Mouse (Mus musculus) forebrain, embryonic 13.5 days (tissue): Measurements from ENCODE around the gene Sec11a. TPM values are rescaled to one million over a fixed set of nuclear protein-coding genes. Genes with fewer than 3 reads are reported as not detected.
"Not testable (repeated sequence)": the region's sequence is repeated elsewhere in the genome, so short reads cannot be mapped to it uniquely, and the experiment has no call there.

Experiments
- ATAC-seq: fragments of 200-750 bp; cut with Nextera tagmentation; 2 replicates; pipeline ENCODE4 v1.8.0; 2017
- H3K27ac ChIP-seq: fragments of 300-500 bp; sonication (generic); 2 replicates; pipeline ENCODE4 v1.5.1; 2015; ENCODE audit warnings: inconsistent platforms, mild to moderate bottlenecking, moderate library complexity
- H3K27me3 ChIP-seq: fragments of 300-500 bp; sonication (generic); 2 replicates; pipeline ENCODE4 v1.6.1; 2015; ENCODE audit warnings: mild to moderate bottlenecking, inconsistent platforms
- H3K36me3 ChIP-seq: fragments of 300-500 bp; sonication (generic); 2 replicates; pipeline ENCODE4 v1.6.1; 2015; ENCODE audit warnings: mild to moderate bottlenecking, inconsistent platforms; ENCODE audit not compliant: poor library complexity, severe bottlenecking
- H3K4me1 ChIP-seq: fragments of 300-500 bp; sonication (generic); 2 replicates; pipeline ENCODE4 v1.6.1; 2015; ENCODE audit warnings: inconsistent platforms
- H3K4me2 ChIP-seq: fragments of 300-500 bp; sonication (generic); 2 replicates; pipeline ENCODE4 v1.6.1; 2015; ENCODE audit warnings: inconsistent platforms, mild to moderate bottlenecking, moderate library complexity
- H3K4me3 ChIP-seq: fragments of 300-500 bp; sonication (generic); 2 replicates; pipeline ENCODE4 v1.5.1; 2015; ENCODE audit warnings: mild to moderate bottlenecking, inconsistent platforms
- H3K9ac ChIP-seq: fragments of 300-500 bp; sonication (generic); 2 replicates; pipeline ENCODE4 v1.6.1; 2015; ENCODE audit warnings: mild to moderate bottlenecking, inconsistent platforms
- H3K9me3 ChIP-seq: fragments of 300-500 bp; sonication (generic); replicated peaks from 2 replicates; pipeline ENCODE4 v1.6.1; 2016; ENCODE audit warnings: inconsistent platforms
- WGBS: fragments of 180-500 bp; shearing (Covaris S2); methylation state at CpG from one replicate; pipeline ENCODE4 v1.1.7; 2015; 5-methylcytosine and 5-hydroxymethylcytosine counted together
- polyA plus RNA-seq: library from polyadenylated mRNA; unstranded; fragments of >200 nt; fragmentation: Nextera tagmentation; extraction: Ambion mirVana; gene quantifications from 2 replicates; pipeline ENCODE4 v1.2.1, GENCODE M21; 2015

The Sec11a gene
- polyA plus RNA-seq, 1 experiment from 2014 or later = 169 TPM

DNA sequence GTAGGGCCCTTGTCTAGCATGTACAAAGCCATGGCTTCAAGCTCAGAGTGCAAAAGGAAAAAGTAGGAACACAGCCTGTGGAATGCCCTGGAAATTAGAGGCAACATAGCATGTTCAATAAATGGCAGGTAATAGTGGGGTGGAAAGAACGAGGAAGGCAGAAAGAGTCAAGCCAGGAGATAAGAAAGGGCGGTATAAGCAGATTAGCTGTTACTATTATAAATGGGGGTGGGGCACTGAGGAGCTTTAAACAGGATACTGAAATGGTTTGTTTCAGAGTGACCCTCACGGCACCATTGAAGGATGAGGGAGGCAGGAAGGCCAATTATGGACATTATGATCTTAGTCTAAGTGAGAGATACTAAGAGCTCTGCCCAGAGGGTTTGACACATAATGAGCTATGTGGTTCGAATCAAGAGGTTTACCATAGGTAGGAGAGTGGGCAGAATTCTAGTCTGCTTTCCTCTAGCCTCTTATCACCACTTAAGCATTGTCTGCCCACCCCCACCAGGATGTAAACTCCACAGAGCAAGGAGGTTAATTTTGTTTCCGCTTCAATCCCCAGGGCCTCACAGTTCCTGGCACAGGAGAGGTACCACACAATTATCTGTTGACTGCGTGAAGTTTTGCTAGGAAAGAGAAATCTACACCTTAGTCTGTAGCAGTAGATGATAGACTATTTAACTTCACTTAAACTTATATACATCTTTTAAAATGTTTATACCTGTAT is 39.0 kb upstream of the Sec11a start:
- Histone ChIP-seq H3K4me3 (no peak overlapping the region), H3K9ac (no peak overlapping the region), H3K9me3 (no peaks in the 10 kb centered on the region), H3K36me3 (no peaks in the 10 kb centered on the region), H3K4me1 (peaks cover under 1% of the 10 kb centered on the region), H3K27ac (no peak overlapping the region), H3K4me2 (no peak overlapping the region), H3K27me3 (no peaks in the 10 kb centered on the region)
- ATAC-seq = no peak
- WGBS = 53% methylated on average over 6 of the region's 6 CpGs

DNA sequence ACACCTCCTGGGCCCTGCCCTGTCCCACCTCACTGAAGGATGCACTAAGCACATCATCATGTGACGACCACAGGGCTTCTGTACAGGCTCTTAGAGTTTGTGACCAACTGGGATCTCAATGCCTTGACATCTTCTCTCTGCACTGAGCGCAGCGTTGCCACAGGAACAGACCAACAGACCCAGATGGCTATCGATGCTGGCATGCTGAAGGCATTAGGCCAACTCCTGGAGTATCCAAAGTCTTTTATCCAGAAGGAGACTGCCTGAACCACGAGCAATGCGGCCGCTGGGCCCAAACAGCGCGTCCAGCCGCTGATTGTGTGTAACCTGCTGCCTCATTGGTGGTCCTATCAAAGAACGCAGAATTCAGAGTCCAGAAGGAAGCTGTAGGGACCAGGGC is 33.0 kb upstream of the Sec11a start:
- no peak overlapping the region for H3K27ac ChIP-seq
- no peak overlapping the region for H3K4me3 ChIP-seq
- H3K36me3 ChIP-seq = no peaks in the 10 kb centered on the region
- no peak overlapping the region for H3K4me2 ChIP-seq
- no peak overlapping the region for H3K9ac ChIP-seq
- ATAC-seq = no peak
- no peaks in the 10 kb centered on the region for H3K4me1 ChIP-seq
- no peaks in the 10 kb centered on the region for H3K9me3 ChIP-seq
- H3K27me3 ChIP-seq = no peaks in the 10 kb centered on the region
- 86% methylated on average over 11 of the region's 11 CpGs for WGBS

DNA sequence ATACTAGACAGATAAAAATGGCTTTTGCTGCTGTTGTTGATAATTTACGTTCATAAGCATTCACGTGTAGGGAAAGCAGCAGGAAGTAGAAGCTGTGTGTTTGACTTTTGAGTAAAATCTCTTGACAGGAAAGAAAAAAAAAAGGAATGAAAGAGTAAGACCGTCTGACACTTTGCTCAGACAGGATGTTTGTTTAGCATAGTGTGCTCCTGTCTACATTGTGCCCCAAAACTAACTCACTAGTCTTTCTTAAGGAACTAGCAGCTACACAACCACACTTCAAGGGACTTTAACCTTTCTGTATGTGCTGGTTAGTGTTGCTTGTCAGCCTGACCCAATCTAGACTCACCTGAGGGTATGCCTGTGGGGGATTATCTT is 26.0 kb upstream of the Sec11a start:
- not testable (repeated sequence) for ATAC-seq, H3K9me3 ChIP-seq, H3K9ac ChIP-seq, H3K4me2 ChIP-seq, H3K36me3 ChIP-seq, H3K4me1 ChIP-seq, H3K27me3 ChIP-seq, H3K4me3 ChIP-seq, H3K27ac ChIP-seq
- WGBS = 83% methylated on average over 3 of the region's 3 CpGs

DNA sequence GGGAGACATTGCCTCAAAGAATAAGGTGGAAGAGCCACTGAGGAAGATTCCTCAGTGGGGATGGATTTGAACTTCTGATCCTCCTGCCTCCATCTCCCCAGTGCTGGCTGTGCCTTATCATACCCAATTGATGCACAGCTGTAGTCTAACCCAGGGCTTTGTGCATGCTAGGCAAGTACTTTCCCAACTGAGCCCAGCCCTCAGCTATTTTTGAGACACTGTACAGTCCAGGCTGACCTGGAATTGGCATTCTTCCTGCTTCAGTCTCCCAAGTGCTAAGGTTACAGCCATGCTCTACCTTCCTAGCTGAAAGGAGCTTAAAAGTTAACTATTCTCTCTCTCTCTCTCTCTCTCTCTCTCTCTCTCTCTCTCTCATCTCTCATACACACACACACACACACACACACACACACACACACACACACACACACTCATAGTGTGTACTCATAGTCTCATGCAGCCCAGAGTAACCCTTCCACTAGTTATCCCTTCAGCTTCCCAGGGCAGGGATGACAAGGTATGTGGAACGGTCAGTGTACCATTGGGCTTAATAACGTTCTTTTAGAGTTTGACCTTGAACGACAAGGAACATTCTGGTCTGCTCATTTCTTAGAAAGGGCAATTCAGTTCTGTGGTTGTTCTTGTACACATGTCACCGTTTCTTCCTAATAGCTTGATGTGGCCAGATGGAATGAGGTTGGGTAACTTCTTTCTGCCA is 25.5 kb upstream of the Sec11a start:
- H3K9me3 ChIP-seq, H3K36me3 ChIP-seq, H3K4me3 ChIP-seq, H3K27ac ChIP-seq, H3K4me2 ChIP-seq, H3K9ac ChIP-seq, H3K27me3 ChIP-seq, ATAC-seq, H3K4me1 ChIP-seq: not testable (repeated sequence)
- WGBS = 94% methylated on average over 4 of the region's 4 CpGs

DNA sequence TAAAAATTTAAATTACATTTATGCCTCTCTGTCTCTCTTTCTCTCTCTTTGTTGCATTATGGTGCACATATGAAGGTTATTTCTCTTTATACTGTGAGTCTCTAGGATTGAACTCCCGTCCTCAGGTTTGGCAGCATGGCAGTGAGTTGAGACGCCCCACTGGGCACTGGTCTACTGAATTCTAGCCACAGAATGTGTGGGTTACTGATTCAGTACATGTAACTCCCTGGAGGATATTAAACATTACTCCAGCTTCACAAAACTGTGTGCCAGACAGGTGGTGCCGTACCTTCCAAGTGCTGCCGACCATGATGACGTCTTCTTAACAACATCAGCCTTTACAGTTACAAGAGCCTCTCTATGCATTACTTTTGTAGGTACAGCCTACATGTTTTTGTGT is 24.5 kb upstream of the Sec11a start:
- Histone ChIP-seq H3K27me3 (no peaks in the 10 kb centered on the region), H3K4me3 (no peak overlapping the region), H3K4me2 (no peak overlapping the region), H3K9ac (no peak overlapping the region), H3K36me3 (no peaks in the 10 kb centered on the region), H3K9me3 (peaks cover 6% of the 10 kb centered on the region; the same call in 1 of the 2 replicates), H3K4me1 (no peaks in the 10 kb centered on the region), H3K27ac (no peak overlapping the region)
- ATAC-seq = no peak
- 92% methylated on average over 5 of the region's 5 CpGs for WGBS

DNA sequence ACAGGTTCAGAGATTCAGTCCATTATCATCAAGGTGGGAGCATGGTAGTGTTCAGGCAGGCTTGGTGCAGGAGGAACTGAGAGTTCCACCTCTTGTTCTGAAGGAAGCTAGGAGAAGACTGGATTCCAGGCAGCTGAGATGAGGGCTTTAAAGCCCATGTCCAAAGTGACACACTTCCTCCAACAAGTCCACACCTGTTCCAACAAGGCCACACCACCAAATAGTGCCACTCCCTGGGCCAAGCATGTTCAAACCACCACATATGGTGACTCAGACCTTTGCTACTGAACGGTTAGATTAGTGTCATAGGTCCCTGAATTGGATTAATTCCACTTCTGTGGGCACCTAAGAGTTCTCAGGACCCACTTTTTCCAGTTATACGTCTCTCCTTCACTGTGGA is 23.8 kb upstream of the Sec11a start:
- 57% methylated on average over 2 of the region's 2 CpGs for WGBS
- Histone ChIP-seq H3K9me3 (peaks cover 6% of the 10 kb centered on the region; the same call in 1 of the 2 replicates), H3K36me3 (no peaks in the 10 kb centered on the region), H3K4me1 (no peaks in the 10 kb centered on the region), H3K27me3 (no peaks in the 10 kb centered on the region), H3K4me3 (no peak overlapping the region), H3K9ac (no peak overlapping the region), H3K4me2 (no peak overlapping the region), H3K27ac (no peak overlapping the region)
- ATAC-seq = no peak

DNA sequence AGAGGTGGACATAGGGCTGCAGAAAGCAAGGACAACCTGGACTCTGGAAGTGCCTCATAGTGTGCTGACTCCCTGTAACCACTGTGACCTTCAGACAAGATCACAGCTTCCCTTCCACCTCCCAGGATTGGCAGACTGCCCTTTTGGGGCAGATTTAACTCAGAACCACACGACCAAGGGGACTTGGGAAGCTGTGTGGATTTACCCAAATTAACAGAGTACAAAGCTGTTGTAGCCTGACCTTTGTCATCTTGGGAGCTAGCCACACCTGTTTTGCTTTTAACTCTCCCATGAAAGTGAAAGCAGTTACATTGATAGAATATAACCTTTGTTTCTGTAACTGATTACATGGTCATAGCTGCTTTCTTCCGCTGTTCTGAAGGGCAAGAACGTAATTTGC is 23.3 kb upstream of the Sec11a start:
- peaks cover 6% of the 10 kb centered on the region; the same call in 1 of the 2 replicates for H3K9me3 ChIP-seq
- 80% methylated on average over 3 of the region's 3 CpGs for WGBS

DNA sequence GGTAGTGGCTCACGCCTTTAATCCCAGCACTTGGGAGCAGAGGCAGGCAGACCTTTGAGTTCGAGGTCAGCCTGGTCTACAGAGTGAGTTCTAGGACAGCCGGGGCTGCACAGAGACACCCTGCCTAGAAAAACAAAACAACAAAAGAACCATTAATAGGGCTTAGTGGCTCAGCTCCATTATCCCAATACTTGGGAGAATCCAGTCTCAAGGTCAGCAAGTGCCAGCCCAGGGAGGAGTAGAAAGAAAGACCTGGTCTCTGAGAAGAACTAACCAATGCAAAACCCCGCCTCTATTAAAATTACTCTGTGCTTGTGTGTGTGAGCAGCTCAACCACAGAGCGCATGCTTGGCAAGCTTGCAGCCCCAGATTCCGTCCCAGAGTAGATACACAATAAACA is 15.2 kb upstream of the Sec11a start:
- Histone ChIP-seq H3K27me3 (no peaks in the 10 kb centered on the region), H3K4me1 (no peaks in the 10 kb centered on the region), H3K4me2 (no peak overlapping the region), H3K9me3 (no peaks in the 10 kb centered on the region), H3K36me3 (no peaks in the 10 kb centered on the region), H3K27ac (no peak overlapping the region), H3K9ac (no peak overlapping the region), H3K4me3 (no peak overlapping the region)
- WGBS = 36% methylated on average over 6 of the region's 6 CpGs
- no peak for ATAC-seq

More for the DNA sequence above, 23.3 kb upstream of the Sec11a start:
- H3K4me3 ChIP-seq = no peak overlapping the region
- H3K9ac ChIP-seq = no peak overlapping the region
- H3K27me3 ChIP-seq = no peaks in the 10 kb centered on the region
- H3K27ac ChIP-seq = no peak overlapping the region
- no peaks in the 10 kb centered on the region for H3K4me1 ChIP-seq
- no peaks in the 10 kb centered on the region for H3K36me3 ChIP-seq
- no peak overlapping the region for H3K4me2 ChIP-seq
- ATAC-seq = no peak

DNA sequence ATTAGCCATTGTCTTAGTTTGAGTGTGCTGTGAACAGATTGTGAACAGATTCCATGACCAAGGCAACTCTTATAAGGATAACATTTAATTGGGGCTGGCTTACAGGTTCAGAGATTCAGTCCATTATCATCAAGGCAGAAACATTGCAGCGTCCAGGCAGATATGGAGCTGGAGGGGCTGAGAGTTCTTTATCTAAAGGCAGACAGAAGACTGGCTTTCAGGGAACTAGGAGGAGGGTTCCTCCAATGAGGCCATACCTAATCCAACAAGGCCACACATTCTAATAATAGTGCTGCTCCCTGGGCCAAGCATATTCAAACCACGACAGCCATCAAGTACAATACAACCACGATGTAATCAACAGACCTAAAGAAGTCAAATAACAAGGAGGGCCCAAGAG is 11.4 kb upstream of the Sec11a start:
- no peaks in the 10 kb centered on the region for H3K4me1 ChIP-seq
- H3K9me3 ChIP-seq = no peaks in the 10 kb centered on the region
- WGBS = 85% methylated on average over 3 of the region's 3 CpGs
- no peaks in the 10 kb centered on the region for H3K27me3 ChIP-seq
- no peak overlapping the region for H3K4me3 ChIP-seq
- H3K4me2 ChIP-seq = no peak overlapping the region
- no peak overlapping the region for H3K9ac ChIP-seq
- H3K27ac ChIP-seq = no peak overlapping the region
- no peak for ATAC-seq
- H3K36me3 ChIP-seq = no peaks in the 10 kb centered on the region

DNA sequence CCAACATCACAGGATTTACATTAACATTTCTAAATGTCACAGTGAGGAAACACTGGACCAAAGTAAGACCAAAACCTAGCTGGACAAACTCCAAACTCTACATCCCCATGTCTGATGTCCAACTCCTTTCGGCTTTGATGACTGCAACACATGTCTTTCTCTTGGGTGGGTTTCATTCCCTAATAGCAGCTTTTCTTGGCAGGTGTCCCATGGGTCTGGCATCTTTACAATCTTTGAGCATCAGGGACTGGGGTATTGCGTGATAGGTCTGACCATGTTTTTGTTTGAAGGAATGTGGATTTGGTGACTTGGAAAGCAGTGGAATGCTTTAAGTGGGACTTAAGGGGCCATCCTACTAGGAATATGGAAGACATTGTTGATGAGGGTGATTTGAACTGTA is 9.3 kb upstream of the Sec11a start:
- H3K9me3 ChIP-seq = no peaks in the 10 kb centered on the region
- H3K27ac ChIP-seq = no peak overlapping the region
- H3K4me3 ChIP-seq = no peak overlapping the region
- H3K27me3 ChIP-seq = 0 out of 2 replicates have a peak, but pooled peaks cover 4% of the 10 kb centered on the region
- H3K4me2 ChIP-seq = no peak overlapping the region
- no peak overlapping the region for H3K9ac ChIP-seq
- no peaks in the 10 kb centered on the region for H3K4me1 ChIP-seq
- no peak for ATAC-seq
- WGBS = 77% methylated on average over 2 of the region's 2 CpGs
- no peaks in the 10 kb centered on the region for H3K36me3 ChIP-seq

DNA sequence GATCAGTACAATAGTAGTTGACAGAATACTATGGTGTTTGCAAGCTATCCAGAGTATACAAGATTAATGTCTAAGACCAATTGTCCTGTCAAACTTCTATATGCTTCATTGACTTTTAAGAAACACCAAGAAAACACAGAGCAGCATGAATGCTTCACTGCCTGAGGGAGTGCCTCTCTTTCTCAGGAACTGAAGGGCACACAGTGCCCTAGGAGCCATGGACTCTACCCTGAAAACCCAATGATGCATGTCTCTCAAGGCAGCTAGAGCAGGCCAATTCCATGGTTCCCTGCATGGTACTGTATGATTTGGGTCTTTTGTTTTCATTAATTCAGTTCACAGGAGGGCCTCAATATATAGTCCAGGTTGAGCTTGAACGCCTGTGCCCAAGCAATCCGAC is 6.7 kb upstream of the Sec11a start:
- H3K27ac ChIP-seq = no peak overlapping the region
- H3K4me2 ChIP-seq = no peak overlapping the region
- no peaks in the 10 kb centered on the region for H3K4me1 ChIP-seq
- no peak overlapping the region for H3K9ac ChIP-seq
- H3K27me3 ChIP-seq = peaks cover 9% of the 10 kb centered on the region; the same call in 1 of the 2 replicates
- H3K9me3 ChIP-seq = no peaks in the 10 kb centered on the region
- no peaks in the 10 kb centered on the region for H3K36me3 ChIP-seq
- no peak for ATAC-seq
- no peak overlapping the region for H3K4me3 ChIP-seq
- 85% methylated on average over 2 of the region's 2 CpGs for WGBS

DNA sequence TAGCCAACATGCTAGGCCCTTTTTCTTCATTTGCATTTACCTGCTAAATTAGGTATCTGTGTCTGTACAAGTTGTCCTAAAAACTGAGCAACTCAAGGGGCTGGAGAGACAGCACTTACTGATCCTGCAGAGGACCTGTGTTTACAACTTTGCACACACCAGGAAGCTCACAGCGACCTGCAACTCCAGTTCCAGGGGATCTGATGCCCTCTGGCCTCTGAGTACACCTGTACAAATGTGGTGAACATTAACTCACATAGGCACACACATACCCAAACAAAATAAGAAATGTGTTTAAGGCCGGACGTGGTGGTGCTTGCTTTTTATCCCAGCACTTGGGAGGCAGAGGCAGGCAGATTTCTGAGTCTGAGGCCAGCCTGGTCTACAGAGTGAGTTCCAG is 4.6 kb upstream of the Sec11a start:
- Histone ChIP-seq H3K27ac (no peak overlapping the region), H3K9me3 (no peaks in the 10 kb centered on the region), H3K27me3 (peaks cover 9% of the 10 kb centered on the region; the same call in 1 of the 2 replicates), H3K4me1 (0 out of 2 replicates have a peak, but pooled peaks cover 4% of the 10 kb centered on the region), H3K36me3 (no peaks in the 10 kb centered on the region), H3K4me3 (no peak overlapping the region), H3K9ac (no peak overlapping the region), H3K4me2 (no peak overlapping the region)
- no peak for ATAC-seq
- WGBS = 65% methylated on average over 3 of the region's 3 CpGs
